Comparison of ENCODE assay signal across 8 mouse cellular contexts in genomic region chr8:120531775-120532516, GRCm38 (mm10). TPM values are rescaled to one million over a fixed set of nuclear protein-coding genes. Genes with fewer than 3 reads are reported as not detected.
DNase-seq lines count a peak whose midpoint lies in the region; ATAC-seq lines count a peak whose summit lies in the region.

No protein-coding gene starts in this region.

- H3K36me3 ChIP-seq in embryonic facial prominence, embryonic 11.5 days (replicated peaks; ENCODE audit: control insufficient read depth, insufficient read depth, low read depth, low read length), result no peaks in the 10 kb centered on the region
- no peaks in the 10 kb centered on the region for H3K36me3 ChIP-seq in hindbrain, embryonic 13.5 days
- no peaks in the 10 kb centered on the region for H3K36me3 ChIP-seq in midbrain, embryonic 12.5 days

- 52% methylated on average over 10 of the region's 10 CpGs for WGBS in embryonic facial prominence, embryonic 11.5 days
- WGBS in hindbrain, embryonic 13.5 days, result 43% methylated on average over 10 of the region's 10 CpGs
- whole genome bisulfite sequencing in midbrain, embryonic 12.5 days, result 52% methylated on average over 10 of the region's 10 CpGs

- peak; percentile 95 for DNase-seq in heart, adult 11 months
- DNase-seq in heart, postnatal 14 days, result no peak
- DNase-seq in embryonic facial prominence, embryonic 11.5 days (ENCODE audit: low spot score), result no peak
- DNase-seq in urinary bladder, postnatal 4 days (ENCODE audit: low spot score in 2 of 2), result no peak
- DNase-seq in layer of hippocampus, postnatal 25 days (ENCODE audit: extremely low spot score in 1 of 2, low spot score in 1 of 2), result no peak
- no peak for DNase-seq in left cerebral cortex, postnatal 25 days (ENCODE audit: low spot score in 2 of 2)

- no peaks in the 10 kb centered on the region for H3K9me3 ChIP-seq in embryonic facial prominence, embryonic 11.5 days (replicated peaks; ENCODE audit: control insufficient read depth, low read length)
- H3K9me3 ChIP-seq in hindbrain, embryonic 13.5 days, result no peaks in the 10 kb centered on the region
- H3K9me3 ChIP-seq in midbrain, embryonic 12.5 days, result no peaks in the 10 kb centered on the region

- H3K4me1 ChIP-seq in embryonic facial prominence, embryonic 11.5 days (ENCODE audit: control insufficient read depth, insufficient read depth, low read length), result peaks cover 50% of the 10 kb centered on the region
- peaks cover 85% of the 10 kb centered on the region for H3K4me1 ChIP-seq in hindbrain, embryonic 13.5 days (replicated peaks)
- H3K4me1 ChIP-seq in midbrain, embryonic 12.5 days, result peaks cover 96% of the 10 kb centered on the region

- peaks cover 3% of the 10 kb centered on the region; the same call in 1 of the 2 replicates for H3K27me3 ChIP-seq in embryonic facial prominence, embryonic 11.5 days (ENCODE audit: control insufficient read depth, insufficient read depth, low read length)
- no peaks in the 10 kb centered on the region for H3K27me3 ChIP-seq in hindbrain, embryonic 13.5 days
- H3K27me3 ChIP-seq in midbrain, embryonic 12.5 days, result peaks cover 18% of the 10 kb centered on the region

- peak overlapping the region; percentile 11; the same call in 1 of the 2 replicates for H3K4me2 ChIP-seq in embryonic facial prominence, embryonic 11.5 days (ENCODE audit: low read depth, low read length)
- H3K4me2 ChIP-seq in hindbrain, embryonic 13.5 days, result peak overlapping the region; percentile 49
- peak overlapping the region; percentile 49 for H3K4me2 ChIP-seq in midbrain, embryonic 12.5 days (replicated peaks)

- intact Hi-C loops in heart, postnatal 14 days (cut with DNase I), result loop anchor here (2.0 kb wide), 1 partner anchor 23 kb away; no protein-coding TSS in a partner anchor
- intact Hi-C loops in left cerebral cortex, postnatal 25 days (cut with DNase I), result no loop called here

- ATAC-seq in embryonic facial prominence, embryonic 11.5 days (replicated peaks; ENCODE audit: insufficient number of reproducible peaks, low FRiP score, low TSS enrichment, low read depth), result no peak
- ATAC-seq in hindbrain, embryonic 13.5 days (ENCODE audit: low FRiP score), result peak; percentile 2; the same call in 1 of the 2 replicates
- ATAC-seq in midbrain, embryonic 12.5 days (ENCODE audit: low FRiP score, low read depth), result no peak

- H3K27ac ChIP-seq in embryonic facial prominence, embryonic 11.5 days (replicated peaks; ENCODE audit: low read depth, low read length), result peak overlapping the region; percentile 48
- H3K27ac ChIP-seq in hindbrain, embryonic 13.5 days, result peak overlapping the region; percentile 99
- peak overlapping the region; percentile 97 for H3K27ac ChIP-seq in midbrain, embryonic 12.5 days (replicated peaks)

- H3K9ac ChIP-seq in embryonic facial prominence, embryonic 11.5 days (replicated peaks; ENCODE audit: low read length), result 0 out of 2 replicates have a peak overlapping the region, but pooled peaks have one; percentile 0
- no peak overlapping the region; the same call in 1 of the 2 replicates for H3K9ac ChIP-seq in hindbrain, embryonic 13.5 days
- H3K9ac ChIP-seq in midbrain, embryonic 12.5 days (replicated peaks), result peak overlapping the region; percentile 46; the same call in 1 of the 2 replicates

- no peak overlapping the region for H3K4me3 ChIP-seq in embryonic facial prominence, embryonic 11.5 days (ENCODE audit: low read depth, low read length)
- H3K4me3 ChIP-seq in hindbrain, embryonic 13.5 days, result no peak overlapping the region
- H3K4me3 ChIP-seq in midbrain, embryonic 12.5 days, result no peak overlapping the region

RNA-seq across cellular contexts. Expression of gene Gins2, which starts 57.2 kb away (rescaled TPM):
- 1 to 10 TPM; 3.2 to 6.4 TPM for total RNA-seq in heart, postnatal 14 days (2021)
- polyA plus RNA-seq in embryonic facial prominence, embryonic 11.5 days (2014; fragmentation: Nextera tagmentation; extraction: Ambion mirVana), result 127 and 132 TPM in 2 replicates
- polyA plus RNA-seq in hindbrain, embryonic 13.5 days (2015; fragmentation: Nextera tagmentation; extraction: Ambion mirVana), result 23.1 and 24.5 TPM in 2 replicates
- polyA plus RNA-seq in midbrain, embryonic 12.5 days (2016; fragmentation: Nextera tagmentation; extraction: Ambion mirVana), result 73.7 and 84.8 TPM in 2 replicates
- 1 to 10 TPM; 2.9 to 4.6 TPM for total RNA-seq in layer of hippocampus, postnatal 25 days (2021)
- total RNA-seq in left cerebral cortex, postnatal 25 days (2021), result 1 to 10 TPM; 1.6 to 1.8 TPM

Comparison
In these comparisons a context has a peak if more than half of its experiments do, and no peak if none do; other contexts are left out.
1. H3K27ac ChIP-seq: peak in every context shown above with its lines; median percentile 99 in hindbrain, embryonic 13.5 days; 97 in midbrain, embryonic 12.5 days; 48 in embryonic facial prominence, embryonic 11.5 days.